Mouse (Mus musculus) hindbrain, embryonic 12.5 days (tissue): ENCODE results near the gene Bmx. TPM values are rescaled to one million over a fixed set of nuclear protein-coding genes. Genes with fewer than 3 reads are reported as not detected.

ENCODE experiments used
- ATAC-seq: fragments of 200-750 bp; cut with Nextera tagmentation; 2 replicates; pipeline ENCODE4 v1.8.0; 2017; ENCODE audit warnings: moderate TSS enrichment; ENCODE audit not compliant: low FRiP score
- H3K27ac ChIP-seq: fragments of 300-500 bp; sonication (generic); 2 replicates; pipeline ENCODE4 v1.5.1; 2016; ENCODE audit warnings: mild to moderate bottlenecking
- H3K27me3 ChIP-seq: fragments of 300-500 bp; sonication (generic); 2 replicates; pipeline ENCODE4 v1.6.1; 2016; ENCODE audit warnings: mild to moderate bottlenecking
- H3K36me3 ChIP-seq: fragments of 300-500 bp; sonication (generic); 2 replicates; pipeline ENCODE4 v1.6.1; 2016; ENCODE audit warnings: mild to moderate bottlenecking
- H3K4me1 ChIP-seq: fragments of 300-500 bp; sonication (generic); 2 replicates; pipeline ENCODE4 v1.6.1; 2016
- H3K4me2 ChIP-seq: fragments of 300-500 bp; sonication (generic); replicated peaks from 2 replicates; pipeline ENCODE4 v1.6.1; 2016; ENCODE audit warnings: mild to moderate bottlenecking
- H3K4me3 ChIP-seq: fragments of 300-500 bp; sonication (generic); 2 replicates; pipeline ENCODE4 v1.5.1; 2016; ENCODE audit warnings: mild to moderate bottlenecking
- H3K9ac ChIP-seq: fragments of 300-500 bp; sonication (generic); 2 replicates; pipeline ENCODE4 v1.6.1; 2016; ENCODE audit warnings: mild to moderate bottlenecking, moderate library complexity
- H3K9me3 ChIP-seq: fragments of 300-500 bp; sonication (generic); replicated peaks from 2 replicates; pipeline ENCODE4 v1.6.1; 2016; ENCODE audit warnings: mild to moderate bottlenecking
- WGBS: fragments of 180-500 bp; shearing (Covaris S2); methylation state at CpG from one replicate; pipeline ENCODE4 v1.1.7; 2016; 5-methylcytosine and 5-hydroxymethylcytosine counted together
- polyA plus RNA-seq: library from polyadenylated mRNA; unstranded; fragments of >200 nt; fragmentation: Nextera tagmentation; extraction: Ambion mirVana; gene quantifications from 2 replicates; pipeline ENCODE4 v1.2.1, GENCODE M21; 2016

Gene Bmx
- polyA plus RNA-seq, 1 experiment from 2014 or later = 0.25 TPM

DNA sequence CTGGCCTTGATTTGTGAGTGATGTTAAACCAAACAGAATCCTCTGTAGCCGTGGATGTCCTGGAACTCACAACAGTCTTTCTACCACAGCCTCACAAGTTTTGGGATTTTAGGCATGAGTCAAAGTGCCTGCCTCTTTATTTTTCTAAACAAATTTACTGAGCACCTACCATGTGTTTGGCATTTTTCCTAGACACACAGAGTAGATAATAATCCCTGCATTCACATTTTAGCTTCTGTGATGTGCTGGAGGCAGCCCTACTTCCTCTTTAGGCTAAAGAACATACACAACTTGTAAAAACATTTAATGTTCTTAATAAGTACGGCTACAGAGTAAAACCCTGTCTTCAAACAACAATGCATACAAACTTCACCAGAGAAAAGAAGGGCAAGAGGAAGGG is 87.0 kb downstream of the Bmx start:
- Histone ChIP-seq H3K4me1 (no peaks in the 10 kb centered on the region), H3K4me2 (no peak overlapping the region), H3K9ac (no peak overlapping the region), H3K27me3 (peaks cover 9% of the 10 kb centered on the region), H3K9me3 (no peaks in the 10 kb centered on the region), H3K4me3 (no peak overlapping the region), H3K36me3 (no peaks in the 10 kb centered on the region), H3K27ac (no peak overlapping the region)
- 82% methylated on average over 2 of the region's 2 CpGs for WGBS
- no peak for ATAC-seq

DNA sequence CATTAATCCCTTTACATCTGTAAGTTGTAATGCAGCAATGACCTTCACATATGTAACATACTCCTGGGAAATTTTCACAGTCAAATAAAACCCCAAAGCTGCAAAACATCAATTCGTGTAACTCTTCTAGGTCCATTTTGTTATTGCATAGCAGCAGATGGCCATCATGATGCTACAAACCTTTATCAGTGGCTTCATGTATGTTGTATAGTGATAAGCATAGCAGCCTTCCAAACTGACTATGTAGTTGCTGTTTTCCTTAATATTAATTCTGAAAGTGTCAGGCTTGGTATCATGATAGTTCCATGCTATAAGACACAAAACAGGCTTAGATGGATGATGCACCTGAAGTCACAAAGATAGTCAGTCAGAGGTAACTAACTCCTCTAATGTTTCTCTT is 93.3 kb downstream of the Bmx start:
- no peaks in the 10 kb centered on the region for H3K4me1 ChIP-seq
- no peaks in the 10 kb centered on the region for H3K36me3 ChIP-seq
- no peak overlapping the region for H3K4me3 ChIP-seq
- H3K9ac ChIP-seq = no peak overlapping the region
- no peak for ATAC-seq
- WGBS = 89% methylated on average over 1 of the region's 1 CpGs
- H3K27ac ChIP-seq = no peak overlapping the region
- peaks cover 4% of the 10 kb centered on the region; the same call in 1 of the 2 replicates for H3K27me3 ChIP-seq
- H3K4me2 ChIP-seq = no peak overlapping the region
- no peaks in the 10 kb centered on the region for H3K9me3 ChIP-seq

DNA sequence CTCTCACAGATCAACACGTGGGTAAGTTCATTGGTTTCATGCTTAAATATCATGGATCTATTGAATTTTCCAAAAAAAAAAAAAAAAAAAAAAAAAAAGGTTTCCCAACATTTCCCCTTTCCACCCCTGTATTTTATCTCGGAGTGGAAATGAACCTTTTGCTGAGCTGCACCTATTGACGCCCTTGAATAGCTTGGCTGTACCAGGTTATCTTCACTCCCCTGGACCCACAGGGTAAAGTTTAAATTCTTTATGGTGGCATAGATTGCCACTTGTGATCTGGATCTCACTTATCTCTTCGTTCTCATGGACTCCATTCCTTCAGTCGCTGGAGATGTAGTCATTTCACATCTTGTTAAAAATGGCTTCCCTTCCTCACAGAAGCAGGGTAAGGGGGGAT is 103.4 kb downstream of the Bmx start:
- WGBS = 82% methylated on average over 5 of the region's 5 CpGs
- no peak for ATAC-seq
- no peak overlapping the region for H3K27ac ChIP-seq

DNA sequence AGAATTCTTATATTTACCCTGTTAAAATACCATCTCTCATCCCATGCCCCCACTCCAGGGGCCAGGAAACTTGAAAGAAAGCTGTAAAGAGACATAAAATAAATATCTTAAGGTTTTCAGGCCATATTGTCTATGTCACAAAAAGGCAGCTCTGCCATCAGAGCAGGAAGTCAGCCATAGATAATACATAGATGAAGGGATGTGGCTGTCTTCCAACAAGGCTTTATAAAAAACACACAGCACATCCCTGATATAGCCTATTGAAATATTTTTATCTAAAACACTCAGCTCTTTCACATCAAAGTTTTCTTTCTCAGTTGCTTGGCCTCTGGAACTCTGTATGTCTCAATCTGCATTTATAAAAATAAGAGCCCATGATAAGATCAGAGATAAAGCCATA is 104.4 kb downstream of the Bmx start:
- H3K4me1 ChIP-seq = no peaks in the 10 kb centered on the region
- no peak overlapping the region for H3K4me2 ChIP-seq
- H3K27ac ChIP-seq = no peak overlapping the region
- H3K36me3 ChIP-seq = no peaks in the 10 kb centered on the region
- no peak overlapping the region for H3K4me3 ChIP-seq
- ATAC-seq = no peak
- H3K9me3 ChIP-seq = no peaks in the 10 kb centered on the region
- peaks cover 4% of the 10 kb centered on the region; the same call in 1 of the 2 replicates for H3K27me3 ChIP-seq
- no peak overlapping the region for H3K9ac ChIP-seq

More for the DNA sequence above, 103.4 kb downstream of the Bmx start:
- H3K9me3 ChIP-seq = no peaks in the 10 kb centered on the region
- H3K9ac ChIP-seq = no peak overlapping the region
- no peaks in the 10 kb centered on the region for H3K36me3 ChIP-seq
- H3K4me2 ChIP-seq = no peak overlapping the region
- H3K27me3 ChIP-seq = peaks cover 4% of the 10 kb centered on the region; the same call in 1 of the 2 replicates
- H3K4me1 ChIP-seq = no peaks in the 10 kb centered on the region
- H3K4me3 ChIP-seq = no peak overlapping the region

DNA sequence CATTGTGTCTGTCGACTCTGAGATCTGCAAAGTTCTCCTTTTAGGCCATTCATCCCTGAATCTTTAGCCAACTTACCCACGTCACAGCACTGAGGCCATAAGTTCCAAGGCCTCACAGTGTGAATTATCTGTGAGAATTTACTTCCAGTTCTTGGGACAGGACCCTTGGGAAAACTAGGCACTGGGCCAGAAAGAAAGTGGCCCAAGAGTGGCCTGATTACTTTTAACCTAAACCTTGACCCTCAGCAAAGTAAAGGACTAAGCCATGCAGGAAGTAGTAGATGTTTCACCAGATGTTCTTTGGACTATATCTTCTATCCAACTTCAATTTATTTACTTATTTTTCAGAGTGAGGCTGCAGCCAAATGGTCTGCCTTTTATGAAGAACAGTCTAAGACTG is 105.3 kb downstream of the Bmx start:
- 78% methylated on average over 2 of the region's 2 CpGs for WGBS
- Histone ChIP-seq H3K27ac (no peak overlapping the region), H3K4me2 (no peak overlapping the region), H3K4me3 (no peak overlapping the region), H3K9ac (no peak overlapping the region), H3K9me3 (no peaks in the 10 kb centered on the region), H3K36me3 (no peaks in the 10 kb centered on the region), H3K4me1 (no peaks in the 10 kb centered on the region), H3K27me3 (peaks cover 4% of the 10 kb centered on the region; the same call in 1 of the 2 replicates)
- no peak for ATAC-seq

DNA sequence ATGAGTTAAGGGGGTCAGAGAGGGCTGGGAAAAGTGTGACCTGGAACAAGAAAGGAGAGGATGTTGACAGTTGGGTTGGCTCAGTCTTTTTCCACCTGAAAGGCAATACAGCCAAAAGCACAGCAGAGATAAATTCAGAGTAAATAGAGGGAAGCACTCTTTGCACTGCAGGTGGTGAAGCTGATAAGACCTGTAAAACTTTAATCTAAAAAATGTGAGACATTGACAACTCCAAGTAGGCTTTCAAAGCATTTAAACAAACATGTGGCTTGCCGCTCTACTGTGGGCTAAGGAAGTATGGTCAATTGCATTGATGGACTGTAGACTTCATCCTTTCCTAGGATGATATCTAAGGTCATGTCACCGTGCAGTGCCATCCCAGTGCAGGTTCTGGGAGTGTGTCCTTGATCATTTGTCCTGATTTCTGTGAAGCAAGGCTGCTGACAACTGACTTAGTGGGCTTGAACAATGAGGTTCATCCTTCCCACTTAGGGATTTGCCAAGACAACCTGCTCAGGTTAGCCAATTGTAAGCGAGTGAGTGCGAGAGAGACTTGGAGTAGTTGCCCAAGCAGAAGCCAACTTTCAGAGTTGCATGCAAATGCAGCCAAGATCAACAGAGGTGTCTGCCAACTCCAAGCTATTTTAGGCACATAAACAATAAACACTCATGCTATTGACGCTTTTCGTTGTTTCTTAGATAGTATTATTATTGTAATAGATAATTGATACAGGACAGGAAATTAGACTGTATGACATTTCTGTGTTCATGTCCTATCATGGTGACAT is 112.3 kb downstream of the Bmx start:
- H3K4me1 ChIP-seq = no peaks in the 10 kb centered on the region
- ATAC-seq = no peak
- no peak overlapping the region for H3K4me3 ChIP-seq
- no peak overlapping the region for H3K4me2 ChIP-seq
- no peaks in the 10 kb centered on the region for H3K9me3 ChIP-seq
- 85% methylated on average over 6 of the region's 6 CpGs for WGBS
- H3K27me3 ChIP-seq = no peaks in the 10 kb centered on the region; the same call in 1 of the 2 replicates
- no peaks in the 10 kb centered on the region for H3K36me3 ChIP-seq
- no peak overlapping the region for H3K9ac ChIP-seq
- H3K27ac ChIP-seq = no peak overlapping the region

Other genes starting within 250 kb of the Bmx start
- gene Car5b, start 230.2 kb downstream of the Bmx start, polyA plus RNA-seq = 0.27 TPM in 2 replicates
- gene Siah1b, start 181.7 kb downstream of the Bmx start, polyA plus RNA-seq = 33.4 and 34.2 TPM in 2 replicates
- gene Cltrn, start 169.4 kb downstream of the Bmx start, polyA plus RNA-seq = 0.30 and 0.50 TPM in 2 replicates
- 0.13 and 0.19 TPM in 2 replicates for gene Ace2, start 118.9 kb downstream of the Bmx start, polyA plus RNA-seq
- 4.3 and 6.5 TPM in 2 replicates for gene Pir, start 11.2 kb upstream of the Bmx start, polyA plus RNA-seq
- 1.7 and 1.9 TPM in 2 replicates for gene Vegfd, start 115.2 kb upstream of the Bmx start, polyA plus RNA-seq
- 11.1 and 11.4 TPM in 2 replicates for gene Piga, start 161.6 kb upstream of the Bmx start, polyA plus RNA-seq
- not detected in 2 replicates for gene Asb11, start 178.8 kb upstream of the Bmx start, polyA plus RNA-seq
- 1.6 and 1.9 TPM in 2 replicates for gene Asb9, start 248.1 kb upstream of the Bmx start, polyA plus RNA-seq